Mouse (Mus musculus): ENCODE data around the gene Hoxd1.

- TF ChIP-seq POLR2A (IDR thresholded peaks at IDR 0.05; ENCODE audit: insufficient read depth, low read depth, low read length) (no peak), CTCF (IDR thresholded peaks at IDR 0.05; ENCODE audit: insufficient read depth, low read depth, low read length) (no peak)
Observed at GRCm38 (mm10) chr2:74748436-74748995, 14.3 kb upstream of the Hoxd1 start.
